Mouse (Mus musculus) T-helper 2 cell (primary cell): ENCODE data around the gene Dupd1.

Experiments
- in situ Hi-C: fragments of 300-600 bp; cut with MboI, MseI; formaldehyde crosslinking; loops from one replicate; pipeline ENCODE4 v1.15.1; 2025; ENCODE audit warnings: high pct_unique_total_duplicates

Dupd1 gene

GRCm38 (mm10) chr14:21676223-21676622, 38.2 kb downstream of the Dupd1 start:
- in situ Hi-C loops: no loop called here

- in situ Hi-C loops: loop anchor here (25.0 kb wide), 1 partner anchor 537 kb away; no protein-coding TSS in a partner anchor
These were observed 39.9 kb downstream of the Dupd1 start for GRCm38 (mm10) chr14:21674471-21674870.

GRCm38 (mm10) chr14:21673100-21673499, 41.3 kb downstream of the Dupd1 start:
- in situ Hi-C loops: loop anchor here (25.0 kb wide), 1 partner anchor 536 kb away; no protein-coding TSS in a partner anchor

GRCm38 (mm10) chr14:21670422-21671006, 43.9 kb downstream of the Dupd1 start:
- in situ Hi-C loops: loop anchor here (25.0 kb wide), 1 partner anchor 533 kb away; no protein-coding TSS in a partner anchor

GRCm38 (mm10) chr14:21669633-21670421, 44.5 kb downstream of the Dupd1 start:
- in situ Hi-C loops: loop anchor here (25.0 kb wide), 1 partner anchor 533 kb away; no protein-coding TSS in a partner anchor

GRCm38 (mm10) chr14:21669218-21669617, 45.2 kb downstream of the Dupd1 start:
- in situ Hi-C loops: loop anchor here (25.0 kb wide), 1 partner anchor 532 kb away; no protein-coding TSS in a partner anchor

DNA sequence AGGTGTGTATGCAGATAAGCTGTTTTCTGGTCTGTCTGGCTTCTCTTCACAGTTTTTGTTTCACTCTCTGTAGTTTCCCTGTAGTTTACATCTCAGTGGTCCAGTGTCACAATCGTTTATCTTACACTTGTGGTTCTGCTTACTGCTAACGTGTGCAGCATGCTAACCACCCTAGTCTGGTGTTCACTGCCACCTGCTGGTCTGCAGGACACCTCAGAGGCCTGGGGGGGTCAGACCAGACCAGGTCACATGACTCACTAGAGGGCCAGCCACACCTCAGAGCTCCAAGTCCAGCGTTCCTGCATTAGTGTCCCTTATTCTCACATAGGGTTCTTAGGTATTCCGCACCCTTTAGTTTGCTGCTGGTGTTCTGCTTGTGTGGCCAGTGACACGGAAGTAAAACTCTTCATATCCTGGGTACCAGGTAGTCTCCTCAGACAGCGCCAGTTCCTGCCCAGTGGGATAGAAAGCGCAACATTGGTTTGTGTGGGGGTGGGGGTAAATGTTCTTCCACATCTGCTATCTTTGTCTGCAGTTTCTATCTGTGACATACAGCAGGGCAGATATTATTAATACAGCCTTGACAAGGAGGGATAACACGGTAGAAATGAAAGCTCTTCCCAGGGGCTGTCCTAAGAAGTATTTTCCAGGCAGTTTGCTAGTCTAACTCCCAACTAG, 51.8 kb downstream of the Dupd1 start:
- in situ Hi-C loops: loop anchor here (25.0 kb wide), 1 partner anchor 525 kb away; no protein-coding TSS in a partner anchor

- in situ Hi-C loops: loop anchor here (25.0 kb wide), 1 partner anchor 522 kb away; no protein-coding TSS in a partner anchor
These were observed 54.7 kb downstream of the Dupd1 start for GRCm38 (mm10) chr14:21659652-21660051.

GRCm38 (mm10) chr14:21659155-21659554, 55.2 kb downstream of the Dupd1 start:
- in situ Hi-C loops: loop anchor here (25.0 kb wide), 1 partner anchor 522 kb away; no protein-coding TSS in a partner anchor

DNA sequence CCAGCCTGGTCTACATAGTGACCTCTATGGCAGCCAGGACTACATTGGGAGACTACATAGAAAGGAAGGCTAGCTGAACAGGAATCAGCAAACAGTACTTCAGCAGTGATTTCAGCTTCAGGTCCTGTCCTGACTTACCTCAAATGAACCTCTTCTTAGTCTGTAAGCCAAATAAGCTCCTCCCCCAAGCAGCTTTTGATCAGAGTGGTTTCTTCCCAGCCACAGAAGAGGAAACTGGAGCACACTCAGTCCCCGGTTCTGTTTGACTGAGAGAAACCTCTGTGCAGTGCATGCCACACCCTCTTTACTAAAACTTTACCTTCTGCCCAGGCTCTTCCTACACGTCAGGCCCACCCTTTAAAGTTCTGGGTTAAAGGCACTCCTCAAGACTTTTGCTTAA, 60.6 kb downstream of the Dupd1 start:
- in situ Hi-C loops: loop anchor here (25.0 kb wide), 1 partner anchor 517 kb away; no protein-coding TSS in a partner anchor

DNA sequence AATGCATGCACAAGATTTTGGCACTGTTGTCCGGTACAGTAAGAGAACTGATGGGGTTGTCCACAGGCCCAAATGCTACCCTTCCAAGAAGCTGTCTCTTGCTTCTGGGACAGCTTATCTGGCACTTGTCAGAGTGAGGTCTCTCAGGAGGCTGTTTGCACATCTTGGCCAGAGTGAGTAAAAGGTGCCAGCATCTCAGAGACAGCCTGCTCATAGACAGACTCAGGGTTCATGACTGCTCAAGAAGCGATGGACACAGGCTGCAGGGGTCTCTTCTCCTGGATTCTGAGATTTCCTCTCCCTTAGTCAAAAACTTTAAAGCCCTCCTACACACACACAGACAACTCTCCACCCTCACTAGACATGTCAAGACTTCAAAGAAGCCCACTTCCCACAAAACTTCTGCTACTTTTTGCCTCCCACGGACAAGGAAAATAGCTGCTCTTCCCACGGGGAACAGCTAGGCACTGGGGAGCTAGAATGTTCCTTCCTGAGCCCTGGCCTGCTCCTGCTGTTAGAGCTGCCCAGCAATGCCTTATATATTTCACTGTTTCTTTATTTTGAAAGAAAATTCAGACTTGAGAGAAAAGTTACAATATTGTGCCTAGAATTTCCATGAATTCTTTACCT, 73.5 kb downstream of the Dupd1 start:
- in situ Hi-C loops: no loop called here

GRCm38 (mm10) chr14:21636548-21636947, 77.8 kb downstream of the Dupd1 start:
- in situ Hi-C loops: no loop called here

DNA sequence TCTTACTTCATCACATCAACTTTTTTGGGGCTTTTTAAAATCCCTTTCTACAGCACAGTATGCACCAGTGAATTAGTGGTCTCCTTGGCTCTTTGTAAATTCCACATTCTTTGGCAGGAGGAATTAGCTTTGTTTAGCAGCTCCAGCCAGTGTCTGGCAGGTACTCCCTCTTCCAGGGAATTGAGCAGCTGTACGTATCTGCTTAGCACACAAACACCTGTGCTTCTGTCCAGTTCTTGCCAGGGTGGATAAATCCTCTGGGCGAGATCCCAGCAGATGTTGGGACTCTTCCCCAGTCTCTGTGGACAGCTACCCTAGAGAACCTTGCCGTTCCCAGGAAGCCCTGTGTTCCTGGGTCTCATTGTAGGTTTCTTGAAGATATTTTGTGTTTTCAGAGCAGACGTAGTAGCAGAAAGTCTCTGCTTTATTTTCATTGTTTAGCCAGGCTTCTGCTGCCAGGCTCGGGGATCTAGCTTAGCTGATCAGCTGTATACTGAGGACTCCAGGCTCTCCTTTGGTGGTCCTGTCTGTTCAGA, 82.6 kb downstream of the Dupd1 start:
- in situ Hi-C loops: no loop called here
